Mouse (Mus musculus) bone marrow, adult 2 months (tissue): ENCODE measurements at regions not wholly inside any gene's neighbourhood (a gene's known extent, or its start where the extent isn't known, plus 50 kb on each side); places are given as distances from the start of the nearest gene placed in this dataset.

Source experiments
- H3K27ac ChIP-seq: fragments of 200-500 bp; 2 replicates; pipeline ENCODE4 v1.5.1; 2012; ENCODE audit warnings: low read depth, mild to moderate bottlenecking, control low read depth, inconsistent platforms, low read length; ENCODE audit not compliant: control insufficient read depth, poor library complexity, insufficient read depth
- H3K4me1 ChIP-seq: fragments of 200-500 bp; 2 replicates; pipeline ENCODE4 v1.6.1; 2011; ENCODE audit warnings: low read length; ENCODE audit not compliant: control insufficient read depth, insufficient read depth
- H3K4me3 ChIP-seq: fragments of 200-500 bp; replicated peaks from 2 replicates; pipeline ENCODE3; 2011; ENCODE audit warnings: mild to moderate bottlenecking, low read depth, low read length, control low read depth; ENCODE audit not compliant: control insufficient read depth
- CTCF ChIP-seq: fragments of 200-500 bp; IDR thresholded peaks from 2 replicates; pipeline ENCODE4 v1.5.1; 2011; ENCODE audit warnings: low read length, control low read depth; ENCODE audit not compliant: control insufficient read depth, insufficient read depth
- POLR2A ChIP-seq: fragments of 200-500 bp; IDR thresholded peaks from 2 replicates; pipeline ENCODE4 v1.6.1; 2011; ENCODE audit warnings: low read depth, mild to moderate bottlenecking, control low read depth, low read length, borderline replicate concordance; ENCODE audit not compliant: control insufficient read depth
- WGBS: fragments of 180-500 bp; shearing (Covaris S2); methylation state at CpG from one replicate; pipeline ENCODE4 v1.1.7; 2018; 5-methylcytosine and 5-hydroxymethylcytosine counted together

- TF ChIP-seq POLR2A (no peak), CTCF (no peak)
- no peak overlapping the region for H3K27ac ChIP-seq
- no peaks in the 10 kb centered on the region for H3K4me1 ChIP-seq
- WGBS, result 35% methylated on average over 3 of the region's 3 CpGs
- no peak overlapping the region for H3K4me3 ChIP-seq
Observed at GRCm38 (mm10) chr19:27038298-27038697, 152.6 kb downstream of the Gm815 start.

- Histone ChIP-seq H3K4me1 (no peaks in the 10 kb centered on the region), H3K4me3 (no peak overlapping the region), H3K27ac (no peak overlapping the region)
- TF ChIP-seq CTCF (no peak), POLR2A (no peak)
- 46% methylated on average over 3 of the region's 3 CpGs for WGBS
Observed at GRCm38 (mm10) chr19:27040321-27041025, 154.8 kb downstream of the Gm815 start.

- TF ChIP-seq POLR2A (no peak), CTCF (no peak)
- no peaks in the 10 kb centered on the region; the same call in 1 of the 2 replicates for H3K4me1 ChIP-seq
- 16% methylated on average over 12 of the region's 12 CpGs for WGBS
- no peak overlapping the region for H3K4me3 ChIP-seq
- no peak overlapping the region for H3K27ac ChIP-seq
Observed at GRCm38 (mm10) chr19:27066449-27067181, 149.7 kb upstream of the Vldlr start.

GRCm38 (mm10) chr19:27073281-27073680 is 143.0 kb upstream of the Vldlr start:
- TF ChIP-seq CTCF (no peak), POLR2A (no peak)
- WGBS, result 80% methylated on average over 3 of the region's 3 CpGs
- Histone ChIP-seq H3K4me3 (no peak overlapping the region), H3K27ac (no peak overlapping the region), H3K4me1 (no peaks in the 10 kb centered on the region)

GRCm38 (mm10) chr19:27075019-27075418 is 141.3 kb upstream of the Vldlr start:
- Histone ChIP-seq H3K4me1 (no peaks in the 10 kb centered on the region), H3K4me3 (no peak overlapping the region), H3K27ac (no peak overlapping the region)
- WGBS, result 78% methylated on average over 5 of the region's 5 CpGs
- TF ChIP-seq POLR2A (no peak), CTCF (no peak)

GRCm38 (mm10) chr19:27076920-27077512 is 139.3 kb upstream of the Vldlr start:
- Histone ChIP-seq H3K4me3 (no peak overlapping the region), H3K27ac (no peak overlapping the region), H3K4me1 (no peaks in the 10 kb centered on the region)
- 76% methylated on average over 4 of the region's 4 CpGs for WGBS
- TF ChIP-seq CTCF (no peak), POLR2A (no peak)

- WGBS, result 28% methylated on average over 2 of the region's 2 CpGs
- TF ChIP-seq CTCF (no peak), POLR2A (no peak)
- Histone ChIP-seq H3K27ac (no peak overlapping the region), H3K4me1 (no peaks in the 10 kb centered on the region), H3K4me3 (no peak overlapping the region)
Observed at GRCm38 (mm10) chr19:27087344-27087743, 128.9 kb upstream of the Vldlr start.

GRCm38 (mm10) chr19:27087833-27088232 is 128.5 kb upstream of the Vldlr start:
- WGBS, result 71% methylated on average over 5 of the region's 5 CpGs
- no peaks in the 10 kb centered on the region for H3K4me1 ChIP-seq
- no peak for TF ChIP-seq POLR2A
- TF ChIP-seq CTCF, result no peak
- H3K27ac ChIP-seq, result no peak overlapping the region
- no peak overlapping the region for H3K4me3 ChIP-seq

GRCm38 (mm10) chr19:27089099-27089498 is 127.2 kb upstream of the Vldlr start:
- WGBS, result 11% methylated on average over 1 of the region's 1 CpGs
- TF ChIP-seq CTCF, result no peak
- TF ChIP-seq POLR2A, result no peak
- Histone ChIP-seq H3K4me3 (no peak overlapping the region), H3K4me1 (no peaks in the 10 kb centered on the region), H3K27ac (no peak overlapping the region)
